Mouse (Mus musculus): ENCODE measurements at regions not wholly inside any gene's neighbourhood (a gene's known extent, or its start where the extent isn't known, plus 50 kb on each side); places are given as distances from the start of the nearest gene placed in this dataset.

GRCm38 (mm10) chr3:121104571-121105407 is 66.7 kb downstream of the Rwdd3 start:
- Histone ChIP-seq H3K4me2 (replicated peaks) (peak overlapping the region; percentile 55), H3K4me3 (peak overlapping the region; percentile 35), H3K9me3 (no peaks in the 10 kb centered on the region), H3K36me3 (no peaks in the 10 kb centered on the region), H3K27ac (no peak overlapping the region), H3K4me1 (peaks cover 8% of the 10 kb centered on the region), H3K27me3 (peaks cover 3% of the 10 kb centered on the region; the same call in 1 of the 2 replicates), H3K9ac (no peak overlapping the region)
- peak; percentile 93 for ATAC-seq (ENCODE audit: low FRiP score, low read depth)
- WGBS: 27% methylated on average over 19 of the region's 20 CpGs

GRCm38 (mm10) chr3:121102871-121103270 is 68.6 kb downstream of the Rwdd3 start:
- no peaks in the 10 kb centered on the region for H3K9me3 ChIP-seq
- no peak for ATAC-seq (ENCODE audit: low FRiP score, low read depth)
- H3K27me3 ChIP-seq: peaks cover 3% of the 10 kb centered on the region; the same call in 1 of the 2 replicates
- no peak overlapping the region for H3K4me2 ChIP-seq (replicated peaks)
- H3K4me3 ChIP-seq: no peak overlapping the region
- H3K36me3 ChIP-seq: no peaks in the 10 kb centered on the region
- H3K9ac ChIP-seq: no peak overlapping the region
- WGBS: 66% methylated on average over 11 of the region's 11 CpGs
- peaks cover 8% of the 10 kb centered on the region for H3K4me1 ChIP-seq
- no peak overlapping the region for H3K27ac ChIP-seq

- WGBS: 74% methylated on average over 1 of the region's 1 CpGs
- ATAC-seq (ENCODE audit: low FRiP score, low read depth): no peak
- H3K27me3 ChIP-seq: peaks cover 3% of the 10 kb centered on the region; the same call in 1 of the 2 replicates
- no peak overlapping the region for H3K9ac ChIP-seq
- H3K4me3 ChIP-seq: no peak overlapping the region
- no peak overlapping the region for H3K4me2 ChIP-seq (replicated peaks)
- no peak overlapping the region for H3K27ac ChIP-seq
- H3K9me3 ChIP-seq: no peaks in the 10 kb centered on the region
- H3K4me1 ChIP-seq: peaks cover 8% of the 10 kb centered on the region
- no peaks in the 10 kb centered on the region for H3K36me3 ChIP-seq
Observed at GRCm38 (mm10) chr3:121102120-121102519, 69.4 kb downstream of the Rwdd3 start.

- Histone ChIP-seq H3K9ac (no peak overlapping the region), H3K4me2 (replicated peaks) (no peak overlapping the region), H3K36me3 (no peaks in the 10 kb centered on the region), H3K27me3 (no peaks in the 10 kb centered on the region), H3K9me3 (no peaks in the 10 kb centered on the region), H3K4me1 (peaks cover 8% of the 10 kb centered on the region), H3K4me3 (no peak overlapping the region), H3K27ac (no peak overlapping the region)
- 70% methylated on average over 8 of the region's 8 CpGs for WGBS
- ATAC-seq (ENCODE audit: low FRiP score, low read depth): no peak
Observed at GRCm38 (mm10) chr3:121100211-121100860, 71.2 kb downstream of the Rwdd3 start.

GRCm38 (mm10) chr3:121093509-121093908 is 78.0 kb downstream of the Rwdd3 start:
- H3K27me3 ChIP-seq: no peaks in the 10 kb centered on the region
- H3K4me1 ChIP-seq: no peaks in the 10 kb centered on the region
- no peaks in the 10 kb centered on the region for H3K9me3 ChIP-seq
- H3K27ac ChIP-seq: no peak overlapping the region
- H3K4me2 ChIP-seq (replicated peaks): no peak overlapping the region
- no peak overlapping the region for H3K9ac ChIP-seq
- no peak for ATAC-seq (ENCODE audit: low FRiP score, low read depth)
- H3K4me3 ChIP-seq: no peak overlapping the region
- H3K36me3 ChIP-seq: no peaks in the 10 kb centered on the region
- 40% methylated on average over 6 of the region's 6 CpGs for WGBS

GRCm38 (mm10) chr3:121088724-121089123 is 82.8 kb downstream of the Rwdd3 start:
- no peaks in the 10 kb centered on the region for H3K36me3 ChIP-seq
- H3K27me3 ChIP-seq: no peaks in the 10 kb centered on the region
- no peaks in the 10 kb centered on the region for H3K4me1 ChIP-seq
- H3K4me2 ChIP-seq (replicated peaks): no peak overlapping the region
- no peaks in the 10 kb centered on the region for H3K9me3 ChIP-seq
- ATAC-seq (ENCODE audit: low FRiP score, low read depth): no peak
- 86% methylated on average over 5 of the region's 5 CpGs for WGBS
- no peak overlapping the region for H3K4me3 ChIP-seq
- no peak overlapping the region for H3K27ac ChIP-seq
- no peak overlapping the region for H3K9ac ChIP-seq

- Histone ChIP-seq H3K4me2 (replicated peaks) (no peak overlapping the region), H3K27ac (no peak overlapping the region), H3K36me3 (no peaks in the 10 kb centered on the region), H3K4me3 (no peak overlapping the region), H3K9ac (no peak overlapping the region), H3K9me3 (no peaks in the 10 kb centered on the region), H3K4me1 (no peaks in the 10 kb centered on the region), H3K27me3 (no peaks in the 10 kb centered on the region)
- ATAC-seq (ENCODE audit: low FRiP score, low read depth): no peak
- 70% methylated on average over 5 of the region's 5 CpGs for WGBS
Observed at GRCm38 (mm10) chr3:121068676-121069075, 102.8 kb downstream of the Rwdd3 start.

- Histone ChIP-seq H3K27ac (no peak overlapping the region), H3K9me3 (no peaks in the 10 kb centered on the region), H3K36me3 (no peaks in the 10 kb centered on the region), H3K27me3 (no peaks in the 10 kb centered on the region), H3K4me3 (no peak overlapping the region), H3K4me1 (no peaks in the 10 kb centered on the region), H3K4me2 (replicated peaks) (no peak overlapping the region), H3K9ac (no peak overlapping the region)
- no peak for ATAC-seq (ENCODE audit: low FRiP score, low read depth)
- 73% methylated on average over 9 of the region's 9 CpGs for WGBS
Observed at GRCm38 (mm10) chr3:121035904-121036549, 135.5 kb downstream of the Rwdd3 start.

- Histone ChIP-seq H3K36me3 (no peaks in the 10 kb centered on the region), H3K27me3 (no peaks in the 10 kb centered on the region), H3K9me3 (no peaks in the 10 kb centered on the region), H3K4me2 (replicated peaks) (no peak overlapping the region), H3K4me3 (no peak overlapping the region), H3K9ac (no peak overlapping the region), H3K4me1 (peaks cover 10% of the 10 kb centered on the region), H3K27ac (no peak overlapping the region)
- WGBS: 46% methylated on average over 9 of the region's 9 CpGs
- 0 out of 2 replicates have a peak, but pooled peaks have one; percentile 40 for ATAC-seq (ENCODE audit: low FRiP score, low read depth)
Observed at GRCm38 (mm10) chr3:121025546-121026157, 145.8 kb downstream of the Rwdd3 start.

GRCm38 (mm10) chr3:121024810-121025209 is 146.7 kb downstream of the Rwdd3 start:
- Histone ChIP-seq H3K9me3 (no peaks in the 10 kb centered on the region), H3K4me3 (no peak overlapping the region), H3K9ac (no peak overlapping the region), H3K27me3 (no peaks in the 10 kb centered on the region), H3K4me2 (replicated peaks) (no peak overlapping the region), H3K27ac (no peak overlapping the region), H3K36me3 (no peaks in the 10 kb centered on the region), H3K4me1 (peaks cover 10% of the 10 kb centered on the region)
- WGBS: 41% methylated on average over 8 of the region's 8 CpGs
- ATAC-seq (ENCODE audit: low FRiP score, low read depth): no peak

- Histone ChIP-seq H3K27ac (no peak overlapping the region), H3K27me3 (no peaks in the 10 kb centered on the region), H3K9me3 (no peaks in the 10 kb centered on the region), H3K4me1 (peaks cover 10% of the 10 kb centered on the region), H3K4me2 (replicated peaks) (no peak overlapping the region), H3K9ac (no peak overlapping the region), H3K4me3 (no peak overlapping the region), H3K36me3 (no peaks in the 10 kb centered on the region)
- ATAC-seq (ENCODE audit: low FRiP score, low read depth): no peak
- 78% methylated on average over 4 of the region's 4 CpGs for WGBS
Observed at GRCm38 (mm10) chr3:121021126-121021848, 150.2 kb downstream of the Rwdd3 start.

Data from limb, embryonic 13.5 days (tissue).